Mouse (Mus musculus) retina, postnatal 7 days (tissue): Measurements from ENCODE around the gene 1700029I15Rik.
"Not testable (repeated sequence)": the region's sequence is repeated elsewhere in the genome, so short reads cannot be mapped to it uniquely, and the experiment has no call there.

Experiments used
- DNase-seq: peaks from one replicate; pipeline ENCODE4 v3.0.0-alpha.2; 2012; ENCODE audit warnings: low read depth, low spot score

The 1700029I15Rik gene

GRCm38 (mm10) chr2:92392318-92393264 lies 10.3 kb downstream of the 1700029I15Rik start:
- no peak for DNase-seq

DNA sequence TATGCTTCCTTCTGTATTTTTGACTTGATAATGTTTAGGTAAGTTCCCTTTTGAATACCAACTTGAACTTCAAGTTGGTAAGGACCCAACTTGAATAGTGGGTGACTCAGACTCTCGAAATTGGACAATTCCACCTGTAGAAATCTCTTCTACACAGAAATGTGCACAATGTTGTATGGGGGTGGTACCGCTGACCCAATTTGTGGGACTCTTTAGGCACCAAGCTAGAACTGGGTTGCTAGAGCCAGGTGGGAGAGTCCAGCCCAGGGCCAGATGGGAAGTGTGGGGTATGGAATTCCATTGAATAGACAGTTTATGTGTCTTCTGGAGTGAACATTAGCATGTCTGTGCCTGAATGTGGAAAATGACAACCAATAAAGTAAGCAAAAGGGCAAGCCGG lies 13.2 kb downstream of the 1700029I15Rik start:
- no peak for DNase-seq

GRCm38 (mm10) chr2:92397436-92397835 lies 15.1 kb downstream of the 1700029I15Rik start:
- no peak for DNase-seq

DNA sequence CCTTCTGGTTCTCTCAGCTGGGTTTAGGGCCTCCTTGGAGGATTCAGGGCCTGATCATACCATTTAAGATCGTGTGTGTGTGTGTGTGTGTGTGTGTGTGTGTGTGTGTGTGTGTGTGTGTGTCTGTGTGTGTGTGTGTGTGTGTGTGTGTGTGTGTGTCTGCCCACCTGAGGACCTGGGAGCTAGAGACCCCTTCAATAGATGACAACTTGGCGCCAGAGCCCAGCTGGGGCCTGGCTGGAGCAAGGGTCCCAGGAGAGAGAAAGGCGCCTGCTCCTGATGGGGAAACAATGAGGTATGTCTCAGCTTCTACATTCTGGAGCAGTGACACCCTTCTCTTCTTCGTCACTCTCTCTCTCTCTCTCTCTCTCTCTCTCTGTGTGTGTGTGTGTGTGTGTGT lies 17.5 kb downstream of the 1700029I15Rik start:
- DNase-seq: not testable (repeated sequence)

- DNase-seq: no peak
Observed at GRCm38 (mm10) chr2:92400682-92401081, 18.3 kb downstream of the 1700029I15Rik start.

DNA sequence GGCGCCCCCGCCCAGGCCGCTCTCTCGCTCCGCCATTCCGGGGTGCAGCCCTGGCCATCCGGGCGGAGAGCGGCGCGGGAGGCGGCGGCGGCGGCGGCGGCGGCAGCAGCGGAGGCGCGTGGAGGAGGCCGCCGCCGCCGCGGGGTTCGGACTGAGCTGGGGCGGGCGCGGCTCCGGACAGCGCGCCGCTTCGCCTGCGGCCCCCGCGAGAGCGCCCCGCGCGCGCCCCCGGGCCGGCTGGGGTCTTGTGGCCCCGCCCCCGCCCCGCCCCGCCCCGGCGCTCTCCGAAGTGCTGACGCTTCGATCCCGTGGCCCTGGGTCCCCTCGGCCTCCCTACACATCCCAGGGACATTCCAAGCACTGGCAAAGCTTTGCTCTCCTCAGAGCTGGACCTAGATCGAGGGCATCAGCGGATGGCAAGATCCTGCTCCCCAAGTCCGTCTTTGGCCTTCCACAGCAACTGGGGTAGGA lies 18.8 kb downstream of the 1700029I15Rik start, which contains the start of gene Mapk8ip1:
Gene Mapk8ip1, minus strand, starts transcription at position 173 of the 471 bp plus-strand sequence.
- DNase-seq: no peak

DNA sequence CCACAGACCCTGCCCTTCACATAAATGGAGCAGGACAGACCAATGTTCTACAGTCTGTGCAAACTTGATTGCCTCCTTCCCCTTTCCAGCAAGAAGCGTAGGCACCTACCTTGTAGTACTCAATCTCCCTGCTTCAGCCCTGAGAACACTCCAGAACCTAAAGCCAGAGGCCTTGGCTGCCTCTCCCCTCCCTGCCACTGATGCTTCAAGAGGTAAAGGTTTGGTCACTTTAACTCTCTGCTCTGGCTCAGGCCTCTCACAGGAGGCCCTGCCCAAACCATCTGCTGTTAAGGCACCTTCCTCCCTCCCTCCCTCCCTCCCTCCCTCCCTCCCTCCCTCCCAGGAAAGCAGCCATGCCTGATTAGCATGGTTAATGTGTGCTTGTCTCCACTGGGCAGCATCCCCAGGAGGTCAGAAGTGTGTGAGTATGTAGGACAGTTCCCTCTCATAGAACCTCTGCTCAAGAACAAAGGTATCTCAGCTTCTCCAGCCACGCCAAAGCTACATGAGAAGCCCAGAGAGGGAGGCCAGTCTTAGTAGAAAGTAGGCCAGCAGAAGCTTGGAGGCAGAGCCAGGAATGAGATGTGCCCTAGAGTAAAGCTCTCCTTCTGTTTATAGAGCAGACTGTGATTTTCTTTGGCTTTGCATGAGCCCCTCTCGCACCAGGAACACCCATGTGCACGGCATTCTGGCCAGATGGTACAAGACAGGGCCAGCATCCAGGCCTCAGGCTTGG lies 20.4 kb downstream of the 1700029I15Rik start:
- DNase-seq: no peak

GRCm38 (mm10) chr2:92403776-92404319 lies 21.5 kb downstream of the 1700029I15Rik start:
- no peak for DNase-seq

GRCm38 (mm10) chr2:92404737-92405136 lies 22.4 kb downstream of the 1700029I15Rik start:
- no peak for DNase-seq

DNA sequence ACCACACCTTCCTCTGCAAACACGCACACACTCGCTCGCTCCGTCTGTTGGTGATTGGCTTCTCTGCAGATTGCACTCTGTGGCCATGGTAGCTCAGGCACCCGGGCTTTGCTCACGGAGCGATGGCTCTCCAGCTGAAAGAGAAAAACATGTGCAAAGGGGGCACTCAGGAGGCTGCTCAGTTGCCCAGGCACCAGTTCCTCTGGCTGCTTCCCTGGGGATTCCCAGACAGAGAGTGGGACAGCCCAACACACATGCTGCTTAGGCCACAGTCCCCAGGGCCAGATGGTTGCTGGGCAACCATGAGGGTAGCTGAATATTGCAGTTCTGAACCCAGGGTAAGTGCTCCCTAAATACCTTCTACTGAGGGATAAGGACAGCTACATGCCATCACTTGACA lies 23.3 kb downstream of the 1700029I15Rik start:
- DNase-seq: no peak

DNA sequence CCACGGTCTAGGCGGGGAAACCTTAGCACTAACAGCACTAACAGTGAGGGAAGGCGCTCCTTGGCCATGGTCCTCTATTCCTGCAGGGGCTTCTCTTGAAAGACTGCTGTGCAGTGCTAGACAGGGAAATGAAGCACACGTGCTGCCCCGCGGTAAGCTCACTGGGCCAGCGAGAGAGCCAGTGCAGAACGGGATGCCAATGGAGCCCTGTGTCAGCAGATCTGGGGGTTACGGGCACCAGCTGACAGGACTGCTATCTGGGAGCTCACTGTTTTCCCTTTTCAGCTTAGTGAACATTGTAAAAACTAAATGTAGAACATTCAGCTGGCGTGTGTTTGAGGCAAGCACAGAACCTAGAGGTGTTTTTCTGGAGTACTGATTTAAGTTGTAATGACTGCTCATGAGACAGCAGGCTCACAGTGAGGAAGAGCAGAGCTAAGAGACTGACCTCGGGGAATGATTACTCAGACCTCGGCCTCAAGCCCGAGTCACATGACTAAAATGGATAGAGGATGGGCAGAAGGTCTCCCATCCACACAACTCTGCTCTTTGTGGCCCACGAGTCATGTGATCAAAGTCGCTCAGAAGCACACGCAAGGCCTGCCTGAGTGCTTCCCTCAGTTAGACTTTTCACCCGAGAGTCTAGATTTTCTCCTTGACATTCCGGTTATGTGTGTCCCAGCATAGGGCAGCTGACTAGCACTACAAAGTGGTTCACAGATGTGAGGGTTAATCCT lies 26.1 kb downstream of the 1700029I15Rik start:
- DNase-seq: no peak

- no peak for DNase-seq
Observed at GRCm38 (mm10) chr2:92411705-92412104, 29.4 kb downstream of the 1700029I15Rik start.

DNA sequence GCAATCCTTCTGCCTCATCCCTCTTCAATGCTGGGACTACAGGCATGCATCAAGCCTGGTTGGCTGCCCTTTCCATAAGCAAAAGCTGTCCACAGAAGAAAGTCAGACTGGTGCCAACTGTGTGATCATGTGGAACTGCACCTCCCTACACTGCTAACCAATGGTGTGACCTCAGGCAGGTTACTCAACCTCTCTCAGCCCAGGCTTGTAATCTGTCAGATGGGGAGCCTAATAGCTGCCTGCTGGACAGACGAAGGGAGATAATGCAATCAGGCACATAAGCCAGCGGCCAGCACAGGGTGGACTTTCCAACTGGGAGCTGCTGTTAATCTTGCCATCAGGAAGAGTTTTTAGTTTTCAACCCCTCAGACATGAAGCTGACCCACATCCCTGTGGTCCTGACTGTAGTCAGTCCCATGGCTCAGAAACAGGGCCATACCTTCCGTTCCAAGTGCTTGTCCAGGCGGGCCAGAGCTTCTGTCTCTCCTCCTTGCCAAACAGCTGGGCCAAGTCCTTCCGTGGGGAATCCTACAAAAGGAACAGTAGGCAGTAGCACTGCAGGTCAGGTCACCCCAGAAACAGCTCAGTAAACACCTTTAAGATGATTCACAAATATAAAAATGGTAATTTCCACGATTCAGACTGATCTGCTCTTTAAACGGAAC lies 39.5 kb downstream of the 1700029I15Rik start:
- DNase-seq: no peak

GRCm38 (mm10) chr2:92422388-92423135 lies 40.2 kb downstream of the 1700029I15Rik start:
- no peak for DNase-seq

DNA sequence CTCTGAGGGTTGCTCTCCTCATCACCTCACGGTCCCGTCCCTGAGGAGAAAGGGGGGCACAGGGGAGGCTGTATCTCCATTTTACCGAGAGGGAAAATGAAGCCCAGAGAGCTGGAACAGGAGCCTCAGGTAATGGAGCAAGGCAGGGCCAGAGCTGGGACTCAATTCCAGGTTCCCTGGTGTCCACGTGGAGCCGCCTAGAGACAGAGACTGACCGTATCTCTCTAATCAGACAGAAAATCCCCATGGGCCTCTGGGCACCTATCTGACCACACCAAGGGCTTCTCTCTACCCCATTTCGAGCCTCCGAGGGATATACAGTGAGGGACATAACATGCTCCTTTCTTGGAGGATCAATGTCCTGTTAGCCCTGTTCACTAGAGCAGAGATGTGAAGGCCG lies 40.8 kb downstream of the 1700029I15Rik start:
- DNase-seq: no peak

GRCm38 (mm10) chr2:92423702-92424461 lies 41.5 kb downstream of the 1700029I15Rik start:
- peak; percentile 72 for DNase-seq

GRCm38 (mm10) chr2:92424462-92425308 lies 42.3 kb downstream of the 1700029I15Rik start:
- no peak for DNase-seq

DNA sequence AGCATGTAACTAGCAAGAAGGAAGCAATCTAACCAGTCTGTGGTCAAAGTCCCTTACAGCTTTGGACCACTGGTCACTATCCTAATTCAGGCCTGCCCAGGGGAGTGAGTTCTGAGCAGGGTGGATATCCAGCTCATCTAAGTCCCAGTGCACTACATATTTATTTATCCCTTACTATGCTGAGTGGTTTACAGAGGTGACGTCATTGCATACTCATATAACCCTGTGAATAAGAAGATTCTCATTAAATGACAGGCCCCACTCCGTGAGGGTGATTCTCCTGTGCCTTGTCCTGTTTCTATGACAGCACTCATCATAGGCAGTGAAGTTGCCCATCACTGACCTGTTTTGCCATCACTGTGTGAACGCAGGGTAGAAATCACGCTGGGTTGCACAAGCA lies 43.0 kb downstream of the 1700029I15Rik start:
- DNase-seq: no peak
